Mouse (Mus musculus): ENCODE results near the gene Hs2st1.

- TF ChIP-seq POLR2A (IDR thresholded peaks at IDR 0.05; ENCODE audit: control insufficient read depth, extremely low read depth, insufficient read depth, low read length, poor library complexity): no peak
- no peak for TF ChIP-seq CTCF (IDR thresholded peaks at IDR 0.05; ENCODE audit: borderline replicate concordance, control insufficient read depth, extremely low read depth, insufficient read depth, low read length, poor library complexity)
Observed at GRCm38 (mm10) chr3:144471954-144472353, 98.0 kb downstream of the Hs2st1 start.
